Mouse (Mus musculus): ENCODE measurements around the gene Otop1. TPM values are rescaled to one million over a fixed set of nuclear protein-coding genes. Genes with fewer than 3 reads are reported as not detected.

Gene Otop1
- polyA plus RNA-seq (2014; fragmentation: Nextera tagmentation; extraction: Ambion mirVana), result 0.13 and 0.21 TPM in 2 replicates

GRCm38 (mm10) chr5:38275771-38276170 lies at the start of gene Otop1:
Gene Otop1 (plus strand): TSS chr5:38275972.
- DNase-seq (ENCODE audit: low spot score) (no peak), ATAC-seq (replicated peaks; ENCODE audit: insufficient number of reproducible peaks, low FRiP score, low TSS enrichment, low read depth) (no peak)
- Histone ChIP-seq H3K27me3 (ENCODE audit: control insufficient read depth, insufficient read depth, low read length) (peaks cover 37% of the 10 kb centered on the region), H3K4me2 (ENCODE audit: low read depth, low read length) (peak within 1 kb of the TSS; percentile 51; the same call in 1 of the 2 replicates), H3K36me3 (replicated peaks; ENCODE audit: control insufficient read depth, insufficient read depth, low read depth, low read length) (no peaks in the 10 kb centered on the region), H3K9ac (replicated peaks; ENCODE audit: low read length) (0 out of 2 replicates have a peak within 1 kb of the TSS, but pooled peaks have one; percentile 8), H3K9me3 (replicated peaks; ENCODE audit: control insufficient read depth, low read length) (no peaks in the 10 kb centered on the region), H3K4me1 (ENCODE audit: control insufficient read depth, insufficient read depth, low read length) (peaks cover 11% of the 10 kb centered on the region), H3K4me3 (ENCODE audit: low read depth, low read length) (peak within 1 kb of the TSS; percentile 27), H3K27ac (replicated peaks; ENCODE audit: low read depth, low read length) (no peak within 1 kb of the TSS)
- 4% methylated on average over 4 of the region's 4 CpGs for WGBS

GRCm38 (mm10) chr5:38235422-38235821 lies 40.4 kb upstream of the Otop1 start:
- Histone ChIP-seq H3K4me3 (ENCODE audit: low read depth, low read length) (no peak overlapping the region), H3K36me3 (replicated peaks; ENCODE audit: control insufficient read depth, insufficient read depth, low read depth, low read length) (peaks cover 6% of the 10 kb centered on the region)
- 63% methylated on average over 4 of the region's 4 CpGs for WGBS

GRCm38 (mm10) chr5:38236627-38237026 lies 39.1 kb upstream of the Otop1 start:
- Histone ChIP-seq H3K9me3 (replicated peaks; ENCODE audit: control insufficient read depth, low read length) (no peaks in the 10 kb centered on the region), H3K4me2 (ENCODE audit: low read depth, low read length) (no peak overlapping the region), H3K4me3 (ENCODE audit: low read depth, low read length) (no peak overlapping the region), H3K4me1 (ENCODE audit: control insufficient read depth, insufficient read depth, low read length) (no peaks in the 10 kb centered on the region), H3K36me3 (replicated peaks; ENCODE audit: control insufficient read depth, insufficient read depth, low read depth, low read length) (no peaks in the 10 kb centered on the region; the same call in 1 of the 2 replicates), H3K27ac (replicated peaks; ENCODE audit: low read depth, low read length) (no peak overlapping the region), H3K27me3 (ENCODE audit: control insufficient read depth, insufficient read depth, low read length) (no peaks in the 10 kb centered on the region), H3K9ac (replicated peaks; ENCODE audit: low read length) (no peak overlapping the region)
- no peak for DNase-seq (ENCODE audit: low spot score)
- ATAC-seq (replicated peaks; ENCODE audit: insufficient number of reproducible peaks, low FRiP score, low TSS enrichment, low read depth), result no peak
- WGBS, result 96% methylated on average over 2 of the region's 2 CpGs

More at GRCm38 (mm10) chr5:38235422-38235821, 40.4 kb upstream of the Otop1 start:
- H3K9ac ChIP-seq (replicated peaks; ENCODE audit: low read length), result no peak overlapping the region
- H3K4me2 ChIP-seq (ENCODE audit: low read depth, low read length), result no peak overlapping the region
- no peaks in the 10 kb centered on the region for H3K27me3 ChIP-seq (ENCODE audit: control insufficient read depth, insufficient read depth, low read length)
- DNase-seq (ENCODE audit: low spot score), result peak; percentile 57
- no peaks in the 10 kb centered on the region for H3K4me1 ChIP-seq (ENCODE audit: control insufficient read depth, insufficient read depth, low read length)
- H3K27ac ChIP-seq (replicated peaks; ENCODE audit: low read depth, low read length), result no peak overlapping the region
- ATAC-seq (replicated peaks; ENCODE audit: insufficient number of reproducible peaks, low FRiP score, low TSS enrichment, low read depth), result no peak; the same call in 1 of the 2 replicates
- H3K9me3 ChIP-seq (replicated peaks; ENCODE audit: control insufficient read depth, low read length), result no peaks in the 10 kb centered on the region

GRCm38 (mm10) chr5:38240727-38241472 lies 34.9 kb upstream of the Otop1 start:
- Histone ChIP-seq H3K4me1 (ENCODE audit: control insufficient read depth, insufficient read depth, low read length) (no peaks in the 10 kb centered on the region), H3K9me3 (replicated peaks; ENCODE audit: control insufficient read depth, low read length) (no peaks in the 10 kb centered on the region), H3K4me2 (ENCODE audit: low read depth, low read length) (no peak overlapping the region), H3K27me3 (ENCODE audit: control insufficient read depth, insufficient read depth, low read length) (no peaks in the 10 kb centered on the region), H3K9ac (replicated peaks; ENCODE audit: low read length) (no peak overlapping the region), H3K4me3 (ENCODE audit: low read depth, low read length) (no peak overlapping the region), H3K36me3 (replicated peaks; ENCODE audit: control insufficient read depth, insufficient read depth, low read depth, low read length) (no peaks in the 10 kb centered on the region), H3K27ac (replicated peaks; ENCODE audit: low read depth, low read length) (no peak overlapping the region)
- peak; percentile 23 for DNase-seq (ENCODE audit: low spot score)
- ATAC-seq (replicated peaks; ENCODE audit: insufficient number of reproducible peaks, low FRiP score, low TSS enrichment, low read depth), result peak; percentile 70; the same call in 1 of the 2 replicates
- 22% methylated on average over 5 of the region's 5 CpGs for WGBS

GRCm38 (mm10) chr5:38241473-38241834 lies 34.3 kb upstream of the Otop1 start:
- Histone ChIP-seq H3K27me3 (ENCODE audit: control insufficient read depth, insufficient read depth, low read length) (no peaks in the 10 kb centered on the region), H3K36me3 (replicated peaks; ENCODE audit: control insufficient read depth, insufficient read depth, low read depth, low read length) (no peaks in the 10 kb centered on the region), H3K9ac (replicated peaks; ENCODE audit: low read length) (no peak overlapping the region), H3K4me2 (ENCODE audit: low read depth, low read length) (no peak overlapping the region), H3K9me3 (replicated peaks; ENCODE audit: control insufficient read depth, low read length) (no peaks in the 10 kb centered on the region), H3K4me1 (ENCODE audit: control insufficient read depth, insufficient read depth, low read length) (no peaks in the 10 kb centered on the region), H3K27ac (replicated peaks; ENCODE audit: low read depth, low read length) (no peak overlapping the region), H3K4me3 (ENCODE audit: low read depth, low read length) (no peak overlapping the region)
- WGBS, result 89% methylated on average over 3 of the region's 3 CpGs
- no peak for ATAC-seq (replicated peaks; ENCODE audit: insufficient number of reproducible peaks, low FRiP score, low TSS enrichment, low read depth)
- DNase-seq (ENCODE audit: low spot score), result no peak

- ATAC-seq (replicated peaks; ENCODE audit: insufficient number of reproducible peaks, low FRiP score, low TSS enrichment, low read depth) (no peak), DNase-seq (ENCODE audit: low spot score) (no peak)
- H3K9ac ChIP-seq (replicated peaks; ENCODE audit: low read length), result no peak overlapping the region
- H3K27ac ChIP-seq (replicated peaks; ENCODE audit: low read depth, low read length), result no peak overlapping the region
- H3K4me2 ChIP-seq (ENCODE audit: low read depth, low read length), result no peak overlapping the region
- H3K27me3 ChIP-seq (ENCODE audit: control insufficient read depth, insufficient read depth, low read length), result no peaks in the 10 kb centered on the region
- no peaks in the 10 kb centered on the region for H3K9me3 ChIP-seq (replicated peaks; ENCODE audit: control insufficient read depth, low read length)
- H3K36me3 ChIP-seq (replicated peaks; ENCODE audit: control insufficient read depth, insufficient read depth, low read depth, low read length), result no peaks in the 10 kb centered on the region
- no peaks in the 10 kb centered on the region for H3K4me1 ChIP-seq (ENCODE audit: control insufficient read depth, insufficient read depth, low read length)
- 86% methylated on average over 6 of the region's 6 CpGs for WGBS
- H3K4me3 ChIP-seq (ENCODE audit: low read depth, low read length), result no peak overlapping the region
These were observed 33.8 kb upstream of the Otop1 start for GRCm38 (mm10) chr5:38241966-38242365.

GRCm38 (mm10) chr5:38255195-38255594 lies 20.6 kb upstream of the Otop1 start:
- Histone ChIP-seq H3K27me3 (ENCODE audit: control insufficient read depth, insufficient read depth, low read length) (no peaks in the 10 kb centered on the region), H3K4me3 (ENCODE audit: low read depth, low read length) (no peak overlapping the region), H3K9me3 (replicated peaks; ENCODE audit: control insufficient read depth, low read length) (no peaks in the 10 kb centered on the region), H3K4me1 (ENCODE audit: control insufficient read depth, insufficient read depth, low read length) (no peaks in the 10 kb centered on the region), H3K27ac (replicated peaks; ENCODE audit: low read depth, low read length) (no peak overlapping the region), H3K36me3 (replicated peaks; ENCODE audit: control insufficient read depth, insufficient read depth, low read depth, low read length) (no peaks in the 10 kb centered on the region), H3K9ac (replicated peaks; ENCODE audit: low read length) (no peak overlapping the region), H3K4me2 (ENCODE audit: low read depth, low read length) (no peak overlapping the region)
- 44% methylated on average over 4 of the region's 4 CpGs for WGBS
- no peak for ATAC-seq (replicated peaks; ENCODE audit: insufficient number of reproducible peaks, low FRiP score, low TSS enrichment, low read depth)
- no peak for DNase-seq (ENCODE audit: low spot score)

- Histone ChIP-seq H3K36me3 (replicated peaks; ENCODE audit: control insufficient read depth, insufficient read depth, low read depth, low read length) (no peaks in the 10 kb centered on the region), H3K27ac (replicated peaks; ENCODE audit: low read depth, low read length) (no peak overlapping the region), H3K9me3 (replicated peaks; ENCODE audit: control insufficient read depth, low read length) (no peaks in the 10 kb centered on the region), H3K4me2 (ENCODE audit: low read depth, low read length) (no peak overlapping the region), H3K27me3 (ENCODE audit: control insufficient read depth, insufficient read depth, low read length) (no peaks in the 10 kb centered on the region), H3K4me1 (ENCODE audit: control insufficient read depth, insufficient read depth, low read length) (no peaks in the 10 kb centered on the region), H3K9ac (replicated peaks; ENCODE audit: low read length) (no peak overlapping the region), H3K4me3 (ENCODE audit: low read depth, low read length) (no peak overlapping the region)
- 89% methylated on average over 3 of the region's 3 CpGs for WGBS
- DNase-seq (ENCODE audit: low spot score) (no peak), ATAC-seq (replicated peaks; ENCODE audit: insufficient number of reproducible peaks, low FRiP score, low TSS enrichment, low read depth) (no peak)
These were observed 20.1 kb upstream of the Otop1 start for GRCm38 (mm10) chr5:38255644-38256043.

Data from embryonic facial prominence, embryonic 11.5 days (tissue).